ENCODE assay signal across 8 mouse cellular contexts in genomic region chr3:89420421-89420820, GRCm38 (mm10). TPM values are rescaled to one million over a fixed set of nuclear protein-coding genes. Genes with fewer than 3 reads are reported as not detected.
DNase-seq lines count a peak whose midpoint lies in the region; ATAC-seq and TF ChIP-seq lines count a peak whose summit lies in the region.

No protein-coding gene starts in this region.

- no peak for DNase-seq in kidney, postnatal 0 days (ENCODE audit: low spot score)
- no peak for DNase-seq in kidney, adult 11 months
- no peak for DNase-seq in hindbrain, embryonic 14.5 days (ENCODE audit: low spot score)
- no peak for DNase-seq in midbrain, embryonic 14.5 days
- no peak for DNase-seq in layer of hippocampus, adult 9-11 months
- no peak for DNase-seq in cerebellum, adult 11-12 months
- DNase-seq in spleen, postnatal 4 days (ENCODE audit: low spot score in 2 of 2), result no peak

- H3K9ac ChIP-seq in kidney, postnatal 0 days (ENCODE audit: low read depth, low read length), result no peak overlapping the region
- H3K9ac ChIP-seq in hindbrain, embryonic 14.5 days, result no peak overlapping the region
- no peak overlapping the region for H3K9ac ChIP-seq in midbrain, embryonic 14.5 days (replicated peaks; ENCODE audit: low read length)

- no peak for TF ChIP-seq CTCF in kidney, postnatal 0 days (IDR thresholded peaks at IDR 0.05; ENCODE audit: low read depth)
- TF ChIP-seq CTCF in bone marrow, adult 2 months (IDR thresholded peaks at IDR 0.05; ENCODE audit: control insufficient read depth, insufficient read depth, low read length), result no peak

- peak overlapping the region; percentile 91 for H3K4me2 ChIP-seq in kidney, postnatal 0 days (ENCODE audit: low read length)
- peak overlapping the region; percentile 56 for H3K4me2 ChIP-seq in hindbrain, embryonic 14.5 days (replicated peaks)
- peak overlapping the region; percentile 51; the same call in 1 of the 2 replicates for H3K4me2 ChIP-seq in midbrain, embryonic 14.5 days (ENCODE audit: low read length)

- H3K36me3 ChIP-seq in kidney, postnatal 0 days (ENCODE audit: insufficient read depth, low read length), result peaks cover 14% of the 10 kb centered on the region; the same call in 1 of the 2 replicates
- H3K36me3 ChIP-seq in hindbrain, embryonic 14.5 days (replicated peaks; ENCODE audit: control insufficient read depth, insufficient read depth), result peaks cover 12% of the 10 kb centered on the region; the same call in 1 of the 2 replicates
- H3K36me3 ChIP-seq in midbrain, embryonic 14.5 days (ENCODE audit: control insufficient read depth, insufficient read depth, low read length), result peaks cover 6% of the 10 kb centered on the region; the same call in 1 of the 2 replicates

- H3K4me3 ChIP-seq in kidney, postnatal 0 days (replicated peaks; ENCODE audit: low read depth, low read length), result peak overlapping the region; percentile 46; the same call in 1 of the 2 replicates
- H3K4me3 ChIP-seq in bone marrow, adult 2 months (replicated peaks; ENCODE audit: control insufficient read depth, low read depth, low read length), result no peak overlapping the region
- no peak overlapping the region for H3K4me3 ChIP-seq in hindbrain, embryonic 14.5 days (replicated peaks; ENCODE audit: low read length)
- H3K4me3 ChIP-seq in midbrain, embryonic 14.5 days (replicated peaks; ENCODE audit: low read depth, low read length), result no peak overlapping the region

- 44% methylated on average over 2 of the region's 2 CpGs for WGBS in kidney, postnatal 0 days
- WGBS in bone marrow, adult 2 months, result 24% methylated on average over 2 of the region's 2 CpGs
- 71% methylated on average over 2 of the region's 2 CpGs for WGBS in hindbrain, embryonic 14.5 days
- WGBS in midbrain, embryonic 14.5 days, result 75% methylated on average over 2 of the region's 2 CpGs

- TF ChIP-seq POLR2A in bone marrow, adult 2 months (IDR thresholded peaks at IDR 0.05; ENCODE audit: borderline replicate concordance, control insufficient read depth, low read depth, low read length), result no peak

- peaks cover 22% of the 10 kb centered on the region for H3K4me1 ChIP-seq in kidney, postnatal 0 days (replicated peaks; ENCODE audit: insufficient read depth, low read length)
- H3K4me1 ChIP-seq in bone marrow, adult 2 months (ENCODE audit: control insufficient read depth, insufficient read depth, low read length), result peaks cover 5% of the 10 kb centered on the region; the same call in 1 of the 2 replicates
- peaks cover 29% of the 10 kb centered on the region for H3K4me1 ChIP-seq in hindbrain, embryonic 14.5 days (replicated peaks; ENCODE audit: control insufficient read depth, insufficient read depth, low read length)
- H3K4me1 ChIP-seq in midbrain, embryonic 14.5 days (ENCODE audit: control insufficient read depth, insufficient read depth, low read length), result peaks cover 22% of the 10 kb centered on the region

- H3K27me3 ChIP-seq in kidney, postnatal 0 days (ENCODE audit: insufficient read depth, low read length), result no peaks in the 10 kb centered on the region
- no peaks in the 10 kb centered on the region for H3K27me3 ChIP-seq in hindbrain, embryonic 14.5 days (ENCODE audit: control insufficient read depth, insufficient read depth, low read length)
- H3K27me3 ChIP-seq in midbrain, embryonic 14.5 days (ENCODE audit: control insufficient read depth, insufficient read depth, low read length), result no peaks in the 10 kb centered on the region

- no peaks in the 10 kb centered on the region for H3K9me3 ChIP-seq in kidney, postnatal 0 days (replicated peaks; ENCODE audit: low read length)
- H3K9me3 ChIP-seq in hindbrain, embryonic 14.5 days (ENCODE audit: control insufficient read depth, low read length), result no peaks in the 10 kb centered on the region
- no peaks in the 10 kb centered on the region for H3K9me3 ChIP-seq in midbrain, embryonic 14.5 days (ENCODE audit: control insufficient read depth, low read length)

- peak overlapping the region; percentile 88 for H3K27ac ChIP-seq in kidney, postnatal 0 days
- H3K27ac ChIP-seq in bone marrow, adult 2 months (ENCODE audit: control insufficient read depth, insufficient read depth, low read depth, low read length, poor library complexity), result 0 out of 2 replicates have a peak overlapping the region, but pooled peaks have one; percentile 9
- H3K27ac ChIP-seq in hindbrain, embryonic 14.5 days, result peak overlapping the region; percentile 50; the same call in 1 of the 2 replicates
- no peak overlapping the region for H3K27ac ChIP-seq in midbrain, embryonic 14.5 days (replicated peaks; ENCODE audit: low read depth, low read length)

- no peak for ATAC-seq in kidney, postnatal 0 days (replicated peaks; ENCODE audit: low FRiP score, low read depth)
- no peak for ATAC-seq in hindbrain, embryonic 14.5 days (ENCODE audit: low FRiP score)
- ATAC-seq in midbrain, embryonic 14.5 days (ENCODE audit: low FRiP score, low TSS enrichment), result no peak

RNA-seq across cellular contexts. Expression of gene Shc1, which starts 2.2 kb away (rescaled TPM):
- polyA plus RNA-seq in kidney, postnatal 0 days (2015; fragmentation: Nextera tagmentation; extraction: Ambion mirVana), result 72.0 and 73.2 TPM in 2 replicates
- 41.6 and 65.2 TPM in 2 replicates for polyA plus RNA-seq in bone marrow, adult 2 months (2011; ENCODE audit: insufficient read depth, insufficient read length, low replicate concordance, missing spikeins)
- polyA plus RNA-seq in hindbrain, embryonic 14.5 days (2014; fragmentation: Nextera tagmentation; extraction: Ambion mirVana), result 12.1 and 13.9 TPM in 2 replicates
- polyA plus RNA-seq in midbrain, embryonic 14.5 days (2014; fragmentation: Nextera tagmentation; extraction: Ambion mirVana), result 5.9 and 10.2 TPM in 2 replicates

RNA-seq across cellular contexts. Expression of gene Cks1b, which starts 2.2 kb away (rescaled TPM):
- polyA plus RNA-seq in kidney, postnatal 0 days (2015; fragmentation: Nextera tagmentation; extraction: Ambion mirVana), result 315 and 326 TPM in 2 replicates
- 126 and 145 TPM in 2 replicates for polyA plus RNA-seq in bone marrow, adult 2 months (2011; ENCODE audit: insufficient read depth, insufficient read length, low replicate concordance, missing spikeins)
- 94.0 and 99.4 TPM in 2 replicates for polyA plus RNA-seq in hindbrain, embryonic 14.5 days (2014; fragmentation: Nextera tagmentation; extraction: Ambion mirVana)
- 103 and 115 TPM in 2 replicates for polyA plus RNA-seq in midbrain, embryonic 14.5 days (2014; fragmentation: Nextera tagmentation; extraction: Ambion mirVana)

RNA-seq across cellular contexts. Expression of gene Flad1, which starts 8.8 kb away (rescaled TPM):
- 28.8 and 29.8 TPM in 2 replicates for polyA plus RNA-seq in kidney, postnatal 0 days (2015; fragmentation: Nextera tagmentation; extraction: Ambion mirVana)
- polyA plus RNA-seq in bone marrow, adult 2 months (2011; ENCODE audit: insufficient read depth, insufficient read length, low replicate concordance, missing spikeins), result 9.7 and 17.6 TPM in 2 replicates
- polyA plus RNA-seq in hindbrain, embryonic 14.5 days (2014; fragmentation: Nextera tagmentation; extraction: Ambion mirVana), result 30.8 and 33.4 TPM in 2 replicates
- 34.8 and 34.9 TPM in 2 replicates for polyA plus RNA-seq in midbrain, embryonic 14.5 days (2014; fragmentation: Nextera tagmentation; extraction: Ambion mirVana)

RNA-seq across cellular contexts. Expression of gene Pygo2, which starts 9.6 kb away (rescaled TPM):
- 29.2 and 30.3 TPM in 2 replicates for polyA plus RNA-seq in kidney, postnatal 0 days (2015; fragmentation: Nextera tagmentation; extraction: Ambion mirVana)
- polyA plus RNA-seq in bone marrow, adult 2 months (2011; ENCODE audit: insufficient read depth, insufficient read length, low replicate concordance, missing spikeins), result 29.7 and 45.4 TPM in 2 replicates
- polyA plus RNA-seq in hindbrain, embryonic 14.5 days (2014; fragmentation: Nextera tagmentation; extraction: Ambion mirVana), result 47.1 and 50.6 TPM in 2 replicates
- 43.4 and 50.6 TPM in 2 replicates for polyA plus RNA-seq in midbrain, embryonic 14.5 days (2014; fragmentation: Nextera tagmentation; extraction: Ambion mirVana)

RNA-seq across cellular contexts. Expression of gene Pbxip1, which starts 16.1 kb away (rescaled TPM):
- polyA plus RNA-seq in kidney, postnatal 0 days (2015; fragmentation: Nextera tagmentation; extraction: Ambion mirVana), result 65.2 and 67.1 TPM in 2 replicates
- polyA plus RNA-seq in bone marrow, adult 2 months (2011; ENCODE audit: insufficient read depth, insufficient read length, low replicate concordance, missing spikeins), result 23.6 and 60.5 TPM in 2 replicates
- 9.8 and 12.8 TPM in 2 replicates for polyA plus RNA-seq in hindbrain, embryonic 14.5 days (2014; fragmentation: Nextera tagmentation; extraction: Ambion mirVana)
- 7.6 and 9.7 TPM in 2 replicates for polyA plus RNA-seq in midbrain, embryonic 14.5 days (2014; fragmentation: Nextera tagmentation; extraction: Ambion mirVana)
